Mouse (Mus musculus) ovary, postnatal 36 days (tissue): Measurements from ENCODE around the gene Osbpl6.
A peak's percentile ranks its signal among the peaks of the same experiment; 100 is the strongest.

Source experiments
- DNase-seq: peaks from one replicate; pipeline ENCODE4 v3.0.0; 2022; ENCODE audit warnings: low spot score, mixed read lengths

Gene Osbpl6

GRCm38 (mm10) chr2:76421411-76421924 lies 15.2 kb downstream of the Osbpl6 start:
- no peak for DNase-seq

- no peak for DNase-seq
These were observed 20.5 kb downstream of the Osbpl6 start for GRCm38 (mm10) chr2:76426816-76427215.

GRCm38 (mm10) chr2:76429318-76429717 lies 23.0 kb downstream of the Osbpl6 start:
- DNase-seq, result no peak

- no peak for DNase-seq
These were observed 23.5 kb downstream of the Osbpl6 start for GRCm38 (mm10) chr2:76429855-76430254.

GRCm38 (mm10) chr2:76430539-76430938 lies 24.2 kb downstream of the Osbpl6 start:
- DNase-seq, result no peak

- no peak for DNase-seq
These were observed 27.9 kb downstream of the Osbpl6 start for GRCm38 (mm10) chr2:76434224-76434623.

- DNase-seq, result no peak
These were observed 29.4 kb downstream of the Osbpl6 start for GRCm38 (mm10) chr2:76435667-76436239.

GRCm38 (mm10) chr2:76437372-76437771 lies 31.1 kb downstream of the Osbpl6 start:
- DNase-seq, result no peak

- no peak for DNase-seq
These were observed 33.2 kb downstream of the Osbpl6 start for GRCm38 (mm10) chr2:76439540-76439939.

- DNase-seq, result peak; percentile 32
These were observed 35.8 kb downstream of the Osbpl6 start for GRCm38 (mm10) chr2:76442086-76442485.

GRCm38 (mm10) chr2:76449836-76450355 lies 43.6 kb downstream of the Osbpl6 start:
- no peak for DNase-seq

GRCm38 (mm10) chr2:76466723-76467122 lies 60.4 kb downstream of the Osbpl6 start:
- DNase-seq, result no peak

GRCm38 (mm10) chr2:76468204-76468603 lies 61.9 kb downstream of the Osbpl6 start:
- DNase-seq, result no peak

- no peak for DNase-seq
These were observed 62.9 kb downstream of the Osbpl6 start for GRCm38 (mm10) chr2:76469091-76469750.

- no peak for DNase-seq
These were observed 63.4 kb downstream of the Osbpl6 start for GRCm38 (mm10) chr2:76469751-76470099.

GRCm38 (mm10) chr2:76470391-76470790 lies 64.1 kb downstream of the Osbpl6 start:
- no peak for DNase-seq

- DNase-seq, result no peak
These were observed 69.5 kb downstream of the Osbpl6 start for GRCm38 (mm10) chr2:76475788-76476187.

GRCm38 (mm10) chr2:76488764-76489163 lies 82.5 kb downstream of the Osbpl6 start:
- no peak for DNase-seq

- DNase-seq, result no peak
These were observed 83.9 kb downstream of the Osbpl6 start for GRCm38 (mm10) chr2:76490198-76490597.

GRCm38 (mm10) chr2:76491371-76491770 lies 85.1 kb downstream of the Osbpl6 start:
- DNase-seq, result no peak

GRCm38 (mm10) chr2:76492224-76492623 lies 85.9 kb downstream of the Osbpl6 start:
- DNase-seq, result no peak

- DNase-seq, result no peak
These were observed 89.9 kb downstream of the Osbpl6 start for GRCm38 (mm10) chr2:76496006-76496748.

GRCm38 (mm10) chr2:76496749-76497140 lies 90.4 kb downstream of the Osbpl6 start:
- no peak for DNase-seq
